In genomic region chr1:92163932-92164331, GRCm38 (mm10) we compare ENCODE assay signal across 21 mouse cellular contexts.
"Had no signal": no experiment of that assay in that cellular context is flagged by ENCODE, and none has a peak within 500 bp of the region (broad histone marks: within the 10 kb centered on the region; RNA-seq: fewer than 3 reads in every experiment).

No protein-coding gene starts in this region.

- H3K4me3 ChIP-seq: megakaryocyte, embryonic 14.5 days; midbrain, embryonic 12.5 days; myocyte; neural tube, embryonic 13.5 days; neural tube, embryonic 15.5 days; stomach, embryonic 15.5 days had no signal

- ATAC-seq: midbrain, embryonic 16.5 days had no signal

- H3K36me3 ChIP-seq: midbrain, embryonic 12.5 days; neural tube, embryonic 13.5 days; neural tube, embryonic 15.5 days; stomach, embryonic 15.5 days had no signal

- DNase-seq: lung, adult 18-20 months; lung, embryonic 14.5 days; lung, postnatal 10 days; lung, postnatal 36 days; midbrain, embryonic 14.5 days; retina, postnatal 1 day; right cerebral cortex, adult 18-20 months; right cerebral cortex, postnatal 25 days; right cerebral cortex, postnatal 4 days; thymus, adult 2 months; thymus, postnatal 25 days; thymus, postnatal 4 days had no signal

- H3K27ac ChIP-seq: macrophage; midbrain, embryonic 12.5 days; neural tube, embryonic 15.5 days; stomach, embryonic 15.5 days; stomach, postnatal 0 days had no signal

- H3K9me3 ChIP-seq: megakaryocyte, embryonic 14.5 days; midbrain, embryonic 12.5 days; neural tube, embryonic 13.5 days; neural tube, embryonic 15.5 days; stomach, embryonic 15.5 days had no signal

- H3K27me3 ChIP-seq: megakaryocyte, embryonic 14.5 days; midbrain, embryonic 12.5 days; neural tube, embryonic 13.5 days; neural tube, embryonic 15.5 days; stomach, embryonic 15.5 days had no signal
